Mouse (Mus musculus) kidney, adult 2 months (tissue): Measurements from ENCODE around the gene Apom.

Experiments
- CTCF ChIP-seq: fragments of 200-500 bp; conservative IDR thresholded peaks from 2 replicates; pipeline ENCODE4 v1.5.1; 2011; ENCODE audit warnings: low read depth, mild to moderate bottlenecking, control low read depth, low read length, moderate library complexity, mixed read lengths; ENCODE audit not compliant: insufficient read depth, insufficient read length
- POLR2A ChIP-seq: fragments of 200-500 bp; IDR thresholded peaks from one replicate; pipeline ENCODE4 v1.6.1; 2011; ENCODE audit warnings: low read depth, low read length, control low read depth

GRCm38 (mm10) chr17:35083929-35084497 is 47.8 kb downstream of the Apom start:
- TF ChIP-seq POLR2A: no peak
- TF ChIP-seq CTCF: no peak
